Mouse (Mus musculus) megakaryocyte, embryonic 14.5 days (primary cell): ENCODE results near the gene Rybp.

ENCODE experiments used
- FLI1 ChIP-seq: IDR thresholded peaks from 2 replicates; pipeline ENCODE4 v1.6.1; 2012; ENCODE audit warnings: low read length, inconsistent platforms, mixed read lengths
- GATA1 ChIP-seq: IDR thresholded peaks from 3 replicates; pipeline ENCODE4 v1.6.1; 2012; ENCODE audit warnings: mixed read lengths, low read length, inconsistent platforms, borderline replicate concordance

DNA sequence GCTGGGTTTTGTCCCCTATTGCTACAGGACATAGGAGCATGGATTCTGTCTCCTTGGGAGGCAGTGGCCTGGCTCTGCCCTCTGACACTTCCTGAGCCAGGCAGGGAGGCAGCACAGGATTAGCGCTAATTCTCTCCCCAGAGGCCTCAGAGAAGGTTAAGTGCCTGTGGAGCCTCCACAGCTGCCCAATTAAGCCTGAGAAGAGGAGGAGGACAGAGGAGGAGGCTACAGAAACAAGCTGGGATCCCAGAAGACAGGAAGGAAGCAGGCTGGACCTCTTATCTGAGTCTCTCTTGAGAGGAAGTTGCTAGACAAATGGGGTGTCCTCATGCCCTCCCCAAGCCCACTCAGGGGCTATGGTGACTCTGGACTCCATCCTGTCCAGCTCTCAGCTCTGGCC is 101.8 kb downstream of the Rybp start:
- TF ChIP-seq GATA1, result no peak
- no peak for TF ChIP-seq FLI1
